Mouse (Mus musculus): ENCODE data around the gene Nol7.

The Nol7 gene

DNA sequence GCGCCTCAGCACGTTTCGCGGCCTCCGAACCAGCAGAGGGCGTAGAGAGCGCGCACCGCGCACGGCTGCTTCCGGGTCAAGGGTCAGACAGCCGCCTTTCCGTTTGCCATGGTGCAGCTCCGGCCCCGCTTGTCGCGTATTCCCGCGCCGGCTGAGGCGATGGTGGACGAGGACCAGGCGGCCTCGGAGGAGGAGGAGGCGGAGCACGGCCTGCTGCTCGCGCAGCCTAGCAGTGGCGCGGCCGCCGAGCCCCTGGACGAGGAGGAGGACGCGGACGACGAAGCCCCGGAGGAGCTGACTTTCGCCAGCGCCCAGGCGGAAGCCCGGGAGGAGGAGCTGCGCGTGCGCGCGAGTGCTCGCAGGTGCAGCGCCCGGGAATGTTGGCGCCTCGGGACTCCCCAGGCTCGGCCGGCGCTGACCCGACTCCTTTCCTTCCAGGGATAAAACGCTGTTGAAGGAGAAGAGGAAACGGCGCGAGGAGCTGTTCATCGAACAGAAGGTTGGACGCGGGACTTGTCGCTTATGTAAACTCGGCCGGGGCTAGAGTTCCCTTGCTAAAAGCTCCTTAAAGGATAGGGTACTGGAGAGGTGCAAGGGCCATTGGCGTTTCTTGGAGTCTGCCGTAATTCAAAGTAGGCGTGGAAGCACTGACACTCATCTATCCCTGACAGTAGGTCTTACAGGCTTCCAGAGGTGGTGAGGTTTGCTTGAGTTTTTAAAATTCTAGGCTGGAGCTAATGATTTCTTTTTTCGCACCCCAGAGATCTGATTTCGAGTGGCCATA is at the start of gene Nol7:
TSS of gene Nol7 (plus strand) at position 94 of the 784 bp plus-strand sequence.
- DNase-seq (ENCODE audit: low spot score) = peak; percentile 79

DNA sequence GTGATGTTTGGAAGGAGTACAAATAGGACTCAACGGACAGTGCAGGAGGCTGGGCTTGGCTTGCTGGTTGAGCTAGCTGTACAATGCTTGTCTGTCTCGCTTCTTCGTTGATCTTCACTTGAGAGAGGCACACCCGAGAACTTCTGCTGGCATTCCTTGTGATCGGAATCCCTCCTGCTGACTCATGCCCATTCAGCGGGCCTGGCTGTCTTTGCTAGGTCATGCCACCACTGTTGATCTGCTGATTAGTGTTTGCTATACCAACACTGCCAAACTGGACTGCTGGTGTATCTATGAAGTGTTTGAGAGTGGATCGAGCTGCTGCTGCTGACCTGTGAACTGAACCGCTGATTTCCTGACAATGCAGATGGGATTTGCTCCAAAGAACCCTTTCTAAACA is 48.8 kb upstream of the Nol7 start:
- DNase-seq (ENCODE audit: low spot score) = no peak

DNA sequence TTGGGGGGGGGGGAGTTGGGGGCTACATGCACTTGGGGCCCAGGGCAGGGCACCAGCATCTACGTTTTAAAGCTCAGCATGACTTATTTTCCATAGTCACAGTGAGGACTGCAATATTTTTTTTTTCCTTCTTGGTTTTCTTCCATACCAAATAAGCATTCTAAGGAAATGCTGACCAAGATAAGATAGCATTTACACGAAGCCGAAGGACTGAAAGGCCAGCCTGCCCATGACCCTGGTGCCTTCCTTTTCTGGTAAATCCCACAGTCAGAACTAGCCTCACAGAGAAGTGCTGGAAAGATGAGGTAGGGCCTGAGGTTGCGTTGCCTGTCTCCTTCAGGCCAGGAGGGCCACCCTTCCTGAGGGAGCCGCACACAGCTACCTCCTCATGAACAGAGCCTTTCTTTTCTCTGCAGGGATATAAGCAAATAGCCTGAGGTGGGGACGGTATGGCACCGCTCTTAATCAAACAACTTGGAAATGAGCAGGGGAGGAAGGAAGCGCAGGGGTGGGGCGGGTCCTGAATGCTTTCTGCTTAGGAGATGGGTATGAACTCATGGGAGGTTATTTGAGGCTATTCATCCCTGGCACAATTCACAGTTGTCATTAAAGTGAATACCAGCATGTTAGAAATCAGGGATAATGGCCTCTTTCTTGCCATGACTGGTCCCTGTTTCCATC is 47.6 kb upstream of the Nol7 start:
- DNase-seq (ENCODE audit: low spot score) = no peak

DNA sequence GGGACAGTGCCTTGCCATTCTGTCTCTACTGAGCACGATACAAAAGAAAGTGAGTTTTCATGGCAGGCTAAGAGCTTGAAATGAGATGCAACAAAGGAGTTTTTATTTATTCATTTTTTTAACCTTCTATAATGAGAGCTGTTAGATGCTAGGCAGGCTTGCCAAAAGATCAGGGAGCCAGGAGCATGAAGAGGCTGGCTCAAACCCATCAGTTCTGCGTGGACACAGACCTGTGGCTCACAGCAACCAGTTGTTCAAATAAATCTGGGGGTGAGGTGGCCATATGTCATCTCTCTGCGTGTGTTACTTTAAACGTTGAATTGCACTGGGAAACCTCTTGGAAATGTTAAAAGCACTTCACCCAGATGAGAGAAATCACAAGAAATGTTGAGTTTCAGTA is 44.8 kb upstream of the Nol7 start:
- DNase-seq (ENCODE audit: low spot score) = no peak

DNA sequence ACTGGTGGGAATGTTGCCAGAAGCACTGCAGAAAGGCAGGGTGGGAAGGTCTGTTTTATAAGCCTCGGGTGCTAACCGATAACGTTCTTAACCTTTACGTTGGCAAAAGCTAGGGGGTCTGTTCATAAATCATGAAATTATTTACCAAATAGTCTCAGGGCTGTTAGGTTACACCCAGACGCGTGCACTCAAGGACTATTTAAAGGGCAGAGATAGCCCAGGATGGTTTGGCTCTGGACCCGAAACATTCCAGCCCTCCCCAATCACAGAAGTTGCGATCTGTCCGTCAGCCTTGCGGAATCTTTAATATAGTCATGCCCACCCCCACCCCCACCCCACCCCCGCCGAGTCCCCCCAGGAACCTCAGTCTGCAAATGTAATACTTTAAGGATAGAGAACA is 43.8 kb upstream of the Nol7 start:
- DNase-seq (ENCODE audit: low spot score) = no peak

DNA sequence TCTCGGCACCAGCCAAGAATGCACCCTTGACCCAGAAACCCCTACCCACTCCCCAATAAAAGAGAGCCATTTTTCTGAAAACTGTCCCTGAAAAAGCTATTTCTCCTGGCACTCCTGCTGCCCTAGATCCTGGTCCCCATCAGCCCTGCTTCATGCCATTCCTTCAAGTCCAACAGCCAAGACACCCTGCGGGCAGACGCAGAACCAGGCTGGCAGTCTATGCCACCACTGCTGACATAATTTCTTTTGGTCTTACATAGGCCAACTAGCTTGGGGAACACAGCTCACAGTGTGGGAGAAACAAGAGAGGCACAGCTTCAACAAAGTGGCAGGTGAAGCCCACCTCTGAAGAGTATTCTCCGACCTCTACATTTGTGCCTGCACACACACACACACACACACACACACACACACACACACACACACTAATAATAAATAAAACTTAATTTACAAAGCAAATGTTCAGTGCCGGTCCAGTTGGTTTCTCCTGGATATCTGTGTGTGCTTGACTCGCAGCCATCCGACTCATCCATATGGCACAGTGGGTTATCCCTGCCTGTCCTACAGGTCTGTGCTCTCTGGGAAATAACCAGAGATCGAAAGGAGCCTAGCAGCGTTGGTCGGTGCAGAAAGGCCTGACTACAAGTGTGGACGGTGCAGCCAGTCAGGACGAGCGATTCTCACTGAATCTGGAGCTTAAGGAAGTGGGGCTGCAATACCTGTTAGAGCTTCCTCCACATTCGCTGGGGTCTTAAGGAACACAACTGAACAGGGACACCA is 41.7 kb upstream of the Nol7 start:
- DNase-seq (ENCODE audit: low spot score) = no peak

DNA sequence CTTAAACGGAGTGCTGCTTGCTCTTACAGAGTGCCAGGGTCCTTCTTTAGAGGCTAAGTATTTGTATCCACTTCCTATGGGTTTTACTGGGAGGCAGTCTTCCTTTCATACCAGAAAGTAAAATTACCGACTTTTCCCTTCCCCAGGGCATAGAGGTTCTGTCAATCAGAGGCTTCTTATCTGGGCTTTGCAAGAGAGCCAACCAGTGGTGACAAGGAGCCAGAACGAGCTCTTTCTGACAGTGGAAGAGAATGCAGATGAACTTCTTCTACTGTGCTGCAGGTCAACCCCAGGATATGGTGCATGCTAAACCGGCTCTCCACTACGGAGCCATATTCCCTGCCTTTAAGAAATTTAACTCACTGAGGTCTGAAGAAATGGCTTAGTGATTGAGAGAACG is 37.7 kb upstream of the Nol7 start:
- DNase-seq (ENCODE audit: low spot score) = no peak

DNA sequence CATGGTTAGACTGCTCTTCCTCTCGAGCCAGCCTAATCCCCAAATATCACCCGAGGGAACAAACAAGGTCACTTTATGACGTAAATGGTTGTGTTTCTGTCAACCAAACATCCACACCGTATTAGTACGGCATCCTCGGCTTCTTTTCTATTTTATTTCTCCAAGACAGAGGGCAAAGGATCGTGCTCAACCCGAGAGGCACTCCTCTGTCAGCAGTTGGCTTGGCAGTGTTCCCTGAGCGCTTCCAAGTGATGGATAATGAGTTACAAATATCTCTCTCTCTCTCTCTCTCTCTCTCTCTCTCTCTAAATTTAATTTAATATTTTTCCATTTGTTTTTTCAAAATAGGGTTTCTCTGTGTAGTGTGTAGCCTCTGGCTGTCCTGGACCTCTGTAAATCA is 35.8 kb upstream of the Nol7 start:
- no peak for DNase-seq (ENCODE audit: low spot score)

DNA sequence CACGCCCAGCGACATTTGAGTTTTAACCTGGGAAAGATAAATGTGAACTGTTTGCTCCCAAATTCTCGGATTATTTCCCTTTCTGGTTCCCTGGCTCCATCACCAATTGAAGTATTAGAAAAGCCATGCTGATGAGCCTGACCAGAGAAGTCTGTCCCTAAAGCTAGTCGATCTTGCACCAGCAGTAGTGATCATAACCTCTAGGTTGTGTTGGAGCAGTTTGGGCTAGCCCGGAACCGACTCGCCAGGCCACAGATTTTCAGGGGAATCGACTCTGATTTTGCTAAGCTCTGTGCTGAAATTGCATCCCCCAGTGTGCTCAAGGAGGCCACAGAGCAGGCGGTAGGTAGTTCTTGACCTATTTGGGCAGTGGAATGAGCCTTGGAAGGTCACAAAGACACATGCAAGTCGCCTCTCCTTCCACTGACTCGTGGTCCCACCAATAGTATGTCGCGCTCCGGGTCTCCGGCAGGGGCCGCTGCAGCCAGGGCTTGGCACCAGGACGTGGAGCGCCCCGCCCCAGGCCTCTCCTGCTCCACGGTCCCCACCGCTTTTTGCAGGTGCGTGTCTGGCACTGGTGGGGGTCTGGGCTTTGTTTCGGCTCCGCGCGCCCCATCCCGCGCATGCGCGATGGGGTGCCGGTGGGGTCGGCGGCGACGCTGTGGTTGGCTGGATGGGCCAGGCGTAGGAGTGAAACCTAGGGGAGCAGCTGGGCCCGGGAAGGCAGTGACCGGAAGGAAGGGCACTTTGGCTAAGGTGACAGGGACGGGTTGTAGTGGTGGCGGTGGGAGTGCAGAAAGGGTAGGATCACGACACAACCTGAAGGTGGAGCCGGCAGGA is 33.0 kb upstream of the Nol7 start, which contains the start of gene Sirt5:
TSS of gene Sirt5 (plus strand) at position 512 of the 840 bp plus-strand sequence.
- DNase-seq (ENCODE audit: low spot score) = peak; percentile 53

DNA sequence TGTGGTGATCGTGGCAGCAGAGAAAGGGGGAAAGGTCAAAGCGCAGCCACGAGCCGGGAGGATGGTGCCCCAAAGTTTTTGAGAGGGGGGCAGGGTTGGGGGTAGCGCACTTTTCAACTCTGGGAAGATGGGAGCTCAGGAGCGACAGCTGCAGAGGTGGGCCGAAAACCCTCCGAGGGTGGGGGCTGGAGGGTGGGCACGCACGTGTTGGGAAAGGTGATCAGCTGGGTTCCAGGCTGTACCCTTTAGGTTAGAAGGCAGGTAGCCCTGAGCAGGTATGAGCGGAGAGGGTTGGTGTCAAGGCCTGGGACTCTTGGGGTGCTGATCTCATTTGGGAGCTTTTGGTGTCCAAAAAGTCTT is 32.4 kb upstream of the Nol7 start:
- DNase-seq (ENCODE audit: low spot score) = no peak

DNA sequence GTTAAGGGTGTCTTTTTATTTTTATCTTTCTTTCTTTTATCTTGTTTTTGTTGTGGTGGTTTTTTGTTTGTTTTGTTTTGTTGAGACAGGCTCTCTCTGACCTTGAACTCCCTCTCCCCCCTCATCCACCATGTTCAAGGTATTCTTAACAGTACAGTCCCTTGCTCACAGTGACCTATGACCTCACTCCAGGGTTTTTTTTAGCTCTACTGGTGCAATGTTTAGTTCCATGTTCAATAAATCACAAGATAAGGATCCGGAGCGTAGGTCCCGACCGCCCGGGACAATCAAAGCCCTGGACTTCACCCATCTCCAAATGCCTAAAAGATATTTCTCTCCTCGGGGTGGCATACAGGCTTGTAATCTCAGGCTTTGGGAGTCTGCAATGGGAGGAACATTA is 28.1 kb upstream of the Nol7 start:
- DNase-seq (ENCODE audit: low spot score) = no peak

DNA sequence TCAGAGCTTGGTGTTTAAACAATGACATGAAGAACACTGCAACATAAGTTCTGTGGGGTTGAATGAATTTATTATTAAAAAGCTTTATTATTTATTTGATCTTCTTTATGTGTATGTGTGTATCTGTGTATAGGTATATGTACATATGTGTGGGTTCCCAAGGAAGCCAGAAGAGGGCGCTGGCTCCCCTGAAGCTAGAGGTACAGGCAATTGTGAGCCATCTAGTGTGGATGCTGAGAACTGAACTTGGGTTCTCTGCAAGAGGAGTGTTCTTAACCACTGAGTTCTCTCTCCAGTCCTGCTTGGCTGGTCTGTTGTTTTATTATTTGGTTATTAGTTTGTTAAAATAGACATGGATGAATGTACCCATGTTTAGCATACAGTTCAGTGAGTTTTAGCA is 25.3 kb upstream of the Nol7 start:
- no peak for DNase-seq (ENCODE audit: low spot score)

DNA sequence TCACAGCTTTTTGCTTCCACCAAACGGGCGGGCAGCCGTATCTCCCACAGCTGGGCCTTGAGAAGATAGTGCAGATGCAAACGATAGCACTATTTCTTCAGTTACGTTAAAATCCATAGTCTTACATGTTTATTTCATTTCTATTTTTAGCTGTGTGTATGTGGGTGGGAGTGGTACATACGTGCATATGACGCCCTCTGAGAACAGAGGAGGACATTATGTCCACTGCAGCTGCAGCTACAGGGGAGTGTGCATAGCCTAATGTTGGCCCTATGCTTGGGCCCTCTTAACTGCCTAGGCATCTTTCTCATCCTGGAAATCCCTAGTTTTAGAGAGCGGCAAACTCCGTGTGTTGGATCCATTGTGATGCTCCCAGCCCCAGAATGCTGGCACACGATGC is 24.0 kb upstream of the Nol7 start:
- no peak for DNase-seq (ENCODE audit: low spot score)

DNA sequence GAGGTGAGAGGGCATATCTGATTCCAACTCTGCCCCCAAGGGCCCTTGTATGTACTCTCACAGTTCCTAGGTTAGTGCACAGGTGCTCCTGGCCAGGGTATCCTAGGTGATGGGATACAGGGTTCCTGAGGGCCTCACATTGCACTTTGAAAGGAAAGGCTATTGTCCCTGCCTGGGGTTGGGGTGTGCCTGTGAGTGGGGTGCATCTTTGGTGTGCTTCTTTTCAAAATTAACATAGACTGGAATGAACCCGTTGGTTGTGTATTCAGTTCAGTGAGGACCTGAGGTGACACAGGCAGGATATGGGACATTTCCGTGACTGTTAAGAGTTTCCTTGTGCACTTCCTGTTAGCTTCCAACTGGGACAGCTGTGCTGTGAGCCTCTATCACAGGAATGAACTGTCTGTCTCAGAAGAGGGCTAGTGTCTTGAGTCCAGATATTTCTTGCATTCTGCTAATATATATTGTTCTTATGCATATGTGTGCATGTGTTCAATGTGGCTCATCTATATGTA is 23.2 kb upstream of the Nol7 start:
- DNase-seq (ENCODE audit: low spot score) = no peak

DNA sequence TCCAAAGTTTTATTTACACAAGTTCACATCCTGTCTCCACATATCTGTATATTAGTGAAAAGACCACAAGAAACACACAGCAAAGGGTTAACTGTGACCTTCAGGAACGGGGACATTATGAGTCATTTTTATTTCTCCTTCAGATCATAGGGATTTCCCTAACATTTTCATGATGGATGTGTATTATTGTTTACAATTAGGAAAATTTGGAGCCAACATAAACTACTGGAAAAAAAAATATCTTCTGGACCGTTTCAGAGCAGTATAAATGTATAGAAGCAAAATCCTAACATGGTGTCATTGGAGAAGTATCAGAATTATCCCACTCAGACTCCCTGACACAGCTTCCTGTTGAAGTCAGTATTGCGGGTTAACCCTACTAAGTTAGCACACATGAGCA is 18.2 kb upstream of the Nol7 start:
- DNase-seq (ENCODE audit: low spot score) = no peak

DNA sequence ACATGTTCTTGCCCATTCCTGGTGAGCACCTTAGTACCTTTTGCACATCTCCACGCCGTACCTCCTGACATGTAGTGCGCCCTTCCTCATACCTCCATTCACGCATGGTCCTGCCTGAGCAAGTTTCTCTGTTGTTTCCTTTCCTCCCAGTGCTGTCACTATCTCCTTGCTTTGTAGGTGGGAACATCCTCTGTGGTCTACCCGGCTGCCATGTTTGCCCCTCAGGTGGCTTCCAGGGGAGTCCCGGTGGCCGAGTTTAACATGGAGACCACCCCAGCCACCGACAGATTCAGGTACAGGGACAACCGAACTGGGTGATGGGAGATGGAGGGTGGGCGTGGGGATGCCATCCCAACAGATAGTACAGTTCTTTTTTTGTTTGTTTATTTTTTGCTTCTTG is 12.9 kb upstream of the Nol7 start:
- no peak for DNase-seq (ENCODE audit: low spot score)

DNA sequence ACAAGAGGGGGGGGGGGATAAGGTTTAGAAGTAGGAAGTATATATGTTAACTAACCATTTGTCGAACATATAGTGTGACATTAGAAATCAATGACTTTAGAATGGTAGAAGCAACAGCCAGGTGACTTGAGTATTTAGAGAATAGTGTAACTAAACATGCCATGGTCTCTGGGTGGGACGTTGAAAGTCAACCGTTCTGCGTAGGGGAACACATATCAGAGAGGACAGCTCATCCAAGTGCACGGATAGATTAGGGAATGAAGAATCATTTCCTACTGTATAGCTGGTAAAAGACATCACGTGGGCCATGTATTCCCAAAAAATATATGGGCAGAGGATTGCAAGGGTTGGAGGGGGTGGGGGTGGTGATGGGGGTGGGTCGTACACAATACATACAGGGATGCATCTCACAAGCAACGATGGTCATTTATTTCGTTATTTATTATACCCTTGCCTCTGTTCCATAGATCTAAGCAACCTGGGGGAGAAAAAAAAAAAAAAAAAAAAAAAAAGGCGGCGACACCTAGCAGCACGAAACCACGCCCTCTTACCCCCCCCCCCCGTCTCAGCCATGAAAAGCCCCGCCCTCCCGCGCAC is 392 bp upstream of the Nol7 start:
- no peak for DNase-seq (ENCODE audit: low spot score)

DNA sequence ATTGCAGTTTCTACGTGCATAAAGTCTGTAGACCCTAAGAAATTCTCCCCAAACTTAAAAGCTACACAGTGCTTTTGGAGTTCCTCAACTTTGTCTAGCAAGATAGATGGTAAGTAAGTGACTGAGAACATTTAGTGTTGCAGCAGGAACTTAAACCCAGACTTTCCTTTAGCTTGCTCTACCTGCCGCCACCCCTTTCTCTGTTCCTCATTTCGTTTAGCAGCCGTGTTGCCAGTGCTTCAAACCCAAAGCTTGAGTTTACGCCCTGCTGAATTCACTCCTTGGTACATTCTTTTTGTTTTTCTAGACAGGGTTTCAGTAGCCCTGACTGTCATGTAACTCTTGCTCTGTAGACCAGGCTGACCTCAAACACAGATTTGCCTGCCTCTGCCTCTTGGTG is 1.4 kb downstream of the Nol7 start:
- DNase-seq (ENCODE audit: low spot score) = no peak

DNA sequence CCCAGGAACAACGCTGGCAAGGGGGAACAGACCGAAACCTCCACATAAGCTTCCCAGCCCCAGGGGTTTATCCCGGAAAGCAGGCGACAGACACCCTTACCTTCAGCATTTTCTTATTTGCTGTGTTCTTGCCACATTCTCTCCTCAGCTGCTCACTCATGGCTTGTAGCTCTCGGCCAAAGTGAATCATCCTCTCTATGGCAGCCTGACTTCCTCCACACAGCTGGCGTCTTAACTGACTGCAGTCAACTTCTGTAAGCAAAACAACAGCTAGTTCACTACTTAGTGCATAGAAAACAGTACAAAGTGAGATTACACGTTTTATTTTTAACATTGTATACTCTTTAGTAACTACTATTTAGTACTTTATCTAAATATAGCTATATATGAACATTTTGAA is 14.1 kb downstream of the Nol7 start:
- DNase-seq (ENCODE audit: low spot score) = no peak

DNA sequence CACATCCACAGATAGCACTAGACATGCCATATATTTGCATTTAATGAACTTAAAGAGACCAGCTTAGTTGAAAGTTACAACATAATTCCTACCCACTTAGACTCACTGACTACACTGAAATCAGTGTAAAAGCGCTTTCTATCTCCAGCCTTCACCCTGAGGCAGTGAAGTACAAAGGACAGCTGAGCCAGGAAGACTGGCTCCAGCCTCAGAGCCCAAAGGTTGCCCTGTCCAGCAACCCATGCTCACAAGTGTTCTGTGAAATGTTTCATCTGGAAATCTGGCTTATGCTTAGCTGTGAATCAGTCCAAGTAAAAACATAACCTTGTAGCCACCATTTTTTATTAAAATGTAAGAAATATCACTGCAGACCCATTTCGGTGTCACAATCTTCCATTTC is 15.4 kb downstream of the Nol7 start:
- DNase-seq (ENCODE audit: low spot score) = no peak

DNA sequence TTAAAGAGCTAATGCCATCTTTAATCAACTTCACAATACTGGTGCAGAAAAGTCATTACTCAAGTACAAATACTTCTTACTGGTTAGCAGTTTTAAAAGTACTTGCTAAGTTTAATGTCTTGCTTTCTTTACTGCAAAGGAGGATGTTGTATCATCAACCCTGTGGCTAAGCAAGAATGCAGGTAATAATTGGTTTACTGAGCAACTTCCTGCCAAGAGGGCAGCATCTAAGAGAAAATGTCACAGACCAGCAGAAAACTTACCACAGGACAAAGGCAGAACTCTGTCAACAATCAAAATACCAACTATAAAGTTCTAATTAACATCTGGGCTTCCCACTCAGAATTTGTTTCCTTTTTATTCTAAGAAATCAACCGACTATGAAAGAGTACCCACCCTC is 17.1 kb downstream of the Nol7 start:
- no peak for DNase-seq (ENCODE audit: low spot score)

DNA sequence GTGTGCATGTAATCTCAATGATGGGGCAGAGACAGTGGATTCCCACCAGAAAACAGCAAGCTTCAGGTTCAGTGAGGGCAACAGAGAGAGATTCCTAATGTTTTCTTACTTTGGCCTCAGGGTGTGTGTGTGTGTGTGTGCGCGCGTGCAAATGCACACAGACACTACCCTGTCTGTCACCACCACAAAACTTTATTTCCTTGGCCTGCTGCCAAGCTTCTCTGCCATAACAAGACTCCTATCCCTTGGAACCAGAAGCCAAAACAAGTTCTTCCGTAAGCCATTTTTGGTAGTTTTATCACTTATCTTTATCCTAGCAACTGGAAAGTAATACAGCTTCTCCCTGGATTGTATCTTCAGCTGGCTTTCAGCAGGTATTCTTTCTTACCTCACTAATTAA is 30.2 kb downstream of the Nol7 start:
- DNase-seq (ENCODE audit: low spot score) = no peak

Measured in urinary bladder, postnatal 10 days (tissue).